24 mouse cellular contexts compared by ENCODE assay signal in the genomic region with DNA sequence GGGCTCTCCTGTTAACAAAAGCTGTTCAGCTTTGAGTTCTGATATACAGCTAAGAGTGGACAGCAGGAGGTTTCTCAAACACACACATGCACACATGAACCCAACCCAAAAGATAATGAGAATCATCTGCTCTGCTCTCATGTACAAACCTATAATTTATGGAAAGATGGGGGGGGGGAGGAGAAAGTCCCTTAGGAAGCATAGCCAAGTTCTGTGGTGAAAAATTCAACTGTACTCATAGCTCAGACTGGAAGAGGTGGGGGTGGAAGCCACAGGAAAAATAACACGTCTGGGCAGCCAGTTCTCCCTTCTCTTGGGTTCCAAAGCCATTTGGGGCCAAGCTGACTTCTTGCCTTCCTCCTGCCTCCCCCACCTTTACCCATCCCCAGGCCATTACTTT.
DNase-seq lines count a peak whose midpoint lies in the region; ATAC-seq and TF ChIP-seq lines count a peak whose summit lies in the region.
"Had no signal": no experiment of that assay in that cellular context is flagged by ENCODE, and none has a peak within 500 bp of the region (broad histone marks: within the 10 kb centered on the region; RNA-seq: fewer than 3 reads in every experiment).

No protein-coding gene starts in this region.

- TF ChIP-seq POLR2A in limb, embryonic 14.5 days (IDR thresholded peaks at IDR 0.05; ENCODE audit: borderline replicate concordance, extremely low read depth, insufficient read depth, insufficient read length) = no peak
- TF ChIP-seq POLR2A in embryonic fibroblast, embryonic 13.5 days (IDR thresholded peaks at IDR 0.05; ENCODE audit: low read depth, low read length) = no peak

- no peak for TF ChIP-seq CTCF in embryonic fibroblast, embryonic 13.5 days (IDR thresholded peaks at IDR 0.05; ENCODE audit: borderline replicate concordance, insufficient read depth, low read length)

- H3K4me1 ChIP-seq in embryonic facial prominence, embryonic 14.5 days (ENCODE audit: control insufficient read depth, insufficient read depth, low read length) = peaks cover 16% of the 10 kb centered on the region
- H3K4me1 ChIP-seq in embryonic facial prominence, embryonic 10.5 days = peaks cover 10% of the 10 kb centered on the region
- 0 out of 2 replicates have a peak, but pooled peaks cover 2% of the 10 kb centered on the region for H3K4me1 ChIP-seq in limb, embryonic 14.5 days (ENCODE audit: control insufficient read depth, insufficient read depth, low read length)
- peaks cover 2% of the 10 kb centered on the region for H3K4me1 ChIP-seq in limb, embryonic 10.5 days
- H3K4me1 ChIP-seq in embryonic fibroblast, embryonic 13.5 days (ENCODE audit: control insufficient read depth, insufficient read depth, low read length) = peaks cover 14% of the 10 kb centered on the region
- no peaks in the 10 kb centered on the region for H3K4me1 ChIP-seq in forebrain, embryonic 13.5 days
- H3K4me1 ChIP-seq: forebrain, embryonic 15.5 days had no signal

- ATAC-seq in embryonic facial prominence, embryonic 14.5 days (ENCODE audit: low read depth) = peak; percentile 65; the same call in 1 of the 2 replicates
- ATAC-seq in limb, embryonic 14.5 days (ENCODE audit: low FRiP score, low read depth) = no peak
- no peak for ATAC-seq in forebrain, embryonic 13.5 days
- ATAC-seq: activated CD4-positive, CD25-positive, alpha-beta regulatory T cell, adult 4 months; forebrain, embryonic 15.5 days; forebrain, postnatal 0 days; Patski had no signal

- WGBS in embryonic facial prominence, embryonic 14.5 days = 21% methylated on average over 1 of the region's 1 CpGs
- 44% methylated on average over 1 of the region's 1 CpGs for WGBS in embryonic facial prominence, embryonic 10.5 days
- 21% methylated on average over 1 of the region's 1 CpGs for WGBS in limb, embryonic 14.5 days
- WGBS in limb, embryonic 10.5 days = 56% methylated on average over 1 of the region's 1 CpGs
- 76% methylated on average over 1 of the region's 1 CpGs for WGBS in forebrain, embryonic 13.5 days

- H3K9me3 ChIP-seq in embryonic facial prominence, embryonic 14.5 days (ENCODE audit: control insufficient read depth, low read length) = no peaks in the 10 kb centered on the region
- H3K9me3 ChIP-seq in embryonic facial prominence, embryonic 10.5 days = no peaks in the 10 kb centered on the region
- no peaks in the 10 kb centered on the region for H3K9me3 ChIP-seq in limb, embryonic 14.5 days (ENCODE audit: control insufficient read depth, low read length)
- H3K9me3 ChIP-seq in limb, embryonic 10.5 days (replicated peaks) = no peaks in the 10 kb centered on the region
- H3K9me3 ChIP-seq in forebrain, embryonic 13.5 days (replicated peaks) = no peaks in the 10 kb centered on the region
- H3K9me3 ChIP-seq: embryonic facial prominence, embryonic 12.5 days; forebrain, embryonic 10.5 days; forebrain, embryonic 12.5 days; forebrain, embryonic 15.5 days had no signal

- H3K36me3 ChIP-seq in embryonic facial prominence, embryonic 14.5 days (ENCODE audit: control insufficient read depth, insufficient read depth, low read length) = no peaks in the 10 kb centered on the region
- H3K36me3 ChIP-seq in embryonic facial prominence, embryonic 10.5 days (replicated peaks) = no peaks in the 10 kb centered on the region
- no peaks in the 10 kb centered on the region for H3K36me3 ChIP-seq in limb, embryonic 14.5 days (ENCODE audit: control insufficient read depth, insufficient read depth, low read length)
- H3K36me3 ChIP-seq in limb, embryonic 10.5 days = no peaks in the 10 kb centered on the region
- no peaks in the 10 kb centered on the region for H3K36me3 ChIP-seq in forebrain, embryonic 13.5 days (ENCODE audit: poor library complexity, severe bottlenecking)
- H3K36me3 ChIP-seq: embryonic facial prominence, embryonic 12.5 days; forebrain, embryonic 10.5 days; forebrain, embryonic 12.5 days; forebrain, embryonic 15.5 days had no signal

- 0 out of 2 replicates have a peak overlapping the region, but pooled peaks have one; percentile 23 for H3K27ac ChIP-seq in embryonic facial prominence, embryonic 14.5 days (replicated peaks; ENCODE audit: low read depth, low read length)
- no peak overlapping the region for H3K27ac ChIP-seq in embryonic facial prominence, embryonic 10.5 days (replicated peaks)
- no peak overlapping the region for H3K27ac ChIP-seq in limb, embryonic 14.5 days (replicated peaks; ENCODE audit: low read depth, low read length)
- no peak overlapping the region for H3K27ac ChIP-seq in limb, embryonic 10.5 days
- H3K27ac ChIP-seq in embryonic fibroblast, embryonic 13.5 days (ENCODE audit: insufficient read depth, low read length) = peak overlapping the region; percentile 68; the same call in 1 of the 2 replicates
- no peak overlapping the region for H3K27ac ChIP-seq in forebrain, embryonic 13.5 days
- H3K27ac ChIP-seq: embryonic facial prominence, embryonic 12.5 days; forebrain, embryonic 10.5 days; forebrain, embryonic 12.5 days; forebrain, embryonic 15.5 days had no signal

- H3K9ac ChIP-seq in embryonic facial prominence, embryonic 14.5 days (ENCODE audit: low read depth, low read length) = no peak overlapping the region
- H3K9ac ChIP-seq in limb, embryonic 14.5 days (ENCODE audit: low read depth, low read length, severe bottlenecking) = no peak overlapping the region
- H3K9ac ChIP-seq in forebrain, embryonic 13.5 days = no peak overlapping the region
- H3K9ac ChIP-seq: embryonic facial prominence, embryonic 12.5 days; forebrain, embryonic 12.5 days; forebrain, embryonic 15.5 days; forebrain, postnatal 0 days had no signal

- H3K4me2 ChIP-seq in embryonic facial prominence, embryonic 14.5 days (ENCODE audit: low read depth, low read length) = no peak overlapping the region
- no peak overlapping the region for H3K4me2 ChIP-seq in limb, embryonic 14.5 days (replicated peaks; ENCODE audit: low read depth, low read length, severe bottlenecking)
- no peak overlapping the region for H3K4me2 ChIP-seq in forebrain, embryonic 13.5 days
- H3K4me2 ChIP-seq: embryonic facial prominence, embryonic 12.5 days; forebrain, embryonic 12.5 days; forebrain, embryonic 15.5 days had no signal

- no peaks in the 10 kb centered on the region for H3K27me3 ChIP-seq in embryonic facial prominence, embryonic 14.5 days (replicated peaks; ENCODE audit: control insufficient read depth, insufficient read depth, low read length)
- no peaks in the 10 kb centered on the region for H3K27me3 ChIP-seq in embryonic facial prominence, embryonic 10.5 days (replicated peaks; ENCODE audit: low read depth, poor library complexity, severe bottlenecking)
- no peaks in the 10 kb centered on the region for H3K27me3 ChIP-seq in limb, embryonic 14.5 days (ENCODE audit: control insufficient read depth, insufficient read depth, low read length)
- peaks cover 23% of the 10 kb centered on the region; the same call in 1 of the 2 replicates for H3K27me3 ChIP-seq in limb, embryonic 10.5 days (ENCODE audit: low read depth, poor library complexity, severe bottlenecking)
- H3K27me3 ChIP-seq in forebrain, embryonic 13.5 days = no peaks in the 10 kb centered on the region
- H3K27me3 ChIP-seq: embryonic facial prominence, embryonic 12.5 days; forebrain, embryonic 15.5 days; Patski had no signal

- peak; percentile 80 for DNase-seq in embryonic facial prominence, embryonic 14.5 days (ENCODE audit: low spot score)
- DNase-seq in embryonic facial prominence, embryonic 10.5 days (ENCODE audit: low spot score) = no peak
- peak; percentile 23 for DNase-seq in limb, embryonic 14.5 days (ENCODE audit: low spot score)
- DNase-seq in limb, embryonic 10.5 days (ENCODE audit: low spot score) = no peak
- DNase-seq in adipocyte (ENCODE audit: low spot score) = peak; percentile 32
- DNase-seq in embryo, embryonic 11 days = no peak
- DNase-seq: adrenal gland, adult 2 months; adrenal gland, postnatal 10 days; adrenal gland, postnatal 36 days; cerebellum, adult 11-12 months; cerebellum, adult 2 months; cerebellum, adult 9-10 months; cerebellum, postnatal 10 days; cerebellum, postnatal 25 days; forebrain, postnatal 0 days had no signal

- H3K4me3 ChIP-seq in embryonic facial prominence, embryonic 14.5 days (ENCODE audit: low read depth, low read length) = no peak overlapping the region
- H3K4me3 ChIP-seq in embryonic facial prominence, embryonic 10.5 days = no peak overlapping the region
- H3K4me3 ChIP-seq in limb, embryonic 14.5 days (replicated peaks; ENCODE audit: low read length) = no peak overlapping the region
- no peak overlapping the region for H3K4me3 ChIP-seq in limb, embryonic 10.5 days
- H3K4me3 ChIP-seq in embryonic fibroblast, embryonic 13.5 days (ENCODE audit: insufficient read depth, low read length) = no peak overlapping the region
- no peak overlapping the region for H3K4me3 ChIP-seq in forebrain, embryonic 13.5 days
- H3K4me3 ChIP-seq: embryonic facial prominence, embryonic 12.5 days; erythroblast, embryonic 14.5 days; forebrain, embryonic 10.5 days; forebrain, embryonic 12.5 days; forebrain, embryonic 15.5 days had no signal

Comparison
In these comparisons a context has a peak if more than half of its experiments do, and no peak if none do; other contexts are left out.
1. DNase-seq: peak in embryonic facial prominence, embryonic 14.5 days (single experiment), limb, embryonic 14.5 days (single experiment) and adipocyte (single experiment); none in embryonic facial prominence, embryonic 10.5 days (single experiment), limb, embryonic 10.5 days (single experiment) and embryo, embryonic 11 days (single experiment).
2. H3K27ac ChIP-seq: peak in embryonic facial prominence, embryonic 14.5 days (single experiment) and embryonic fibroblast, embryonic 13.5 days (single experiment); none in embryonic facial prominence, embryonic 10.5 days (single experiment), limb, embryonic 14.5 days (single experiment), limb, embryonic 10.5 days (single experiment) and forebrain, embryonic 13.5 days (single experiment).